Mouse (Mus musculus): Measurements from ENCODE around the gene Tgfbr3. TPM values are rescaled to one million over a fixed set of nuclear protein-coding genes. Genes with fewer than 3 reads are reported as not detected.

Tgfbr3 gene
- polyA plus RNA-seq, 1 experiment from 2014 or later, result 38.2 TPM

GRCm38 (mm10) chr5:107144263-107144843 is 145.1 kb downstream of the Tgfbr3 start:
- no peak for ATAC-seq (replicated peaks; ENCODE audit: insufficient number of reproducible peaks, low FRiP score, low TSS enrichment)
- H3K4me3 ChIP-seq (ENCODE audit: low read depth, low read length), result no peak overlapping the region
- no peaks in the 10 kb centered on the region; the same call in 1 of the 2 replicates for H3K27me3 ChIP-seq (ENCODE audit: control insufficient read depth, insufficient read depth, low read length)
- H3K4me1 ChIP-seq (ENCODE audit: control insufficient read depth, insufficient read depth, low read length), result 0 out of 2 replicates have a peak, but pooled peaks cover 13% of the 10 kb centered on the region
- WGBS (ENCODE audit: insufficient replicate concordance), result 63% methylated on average over 9 of the region's 9 CpGs
- no peak overlapping the region for H3K4me2 ChIP-seq
- H3K36me3 ChIP-seq (ENCODE audit: control insufficient read depth, insufficient read depth, low read length), result no peaks in the 10 kb centered on the region; the same call in 1 of the 2 replicates
- H3K27ac ChIP-seq (ENCODE audit: low read depth, low read length), result no peak overlapping the region
- no peak overlapping the region for H3K9ac ChIP-seq (ENCODE audit: low read depth, low read length)
- H3K9me3 ChIP-seq (replicated peaks; ENCODE audit: control insufficient read depth, low read length), result no peaks in the 10 kb centered on the region

GRCm38 (mm10) chr5:107143406-107143805 is 146.0 kb downstream of the Tgfbr3 start:
- Histone ChIP-seq H3K9ac (ENCODE audit: low read depth, low read length) (no peak overlapping the region), H3K4me1 (ENCODE audit: control insufficient read depth, insufficient read depth, low read length) (0 out of 2 replicates have a peak, but pooled peaks cover 13% of the 10 kb centered on the region), H3K9me3 (replicated peaks; ENCODE audit: control insufficient read depth, low read length) (no peaks in the 10 kb centered on the region), H3K4me3 (ENCODE audit: low read depth, low read length) (no peak overlapping the region), H3K4me2 (no peak overlapping the region), H3K27ac (ENCODE audit: low read depth, low read length) (no peak overlapping the region), H3K36me3 (ENCODE audit: control insufficient read depth, insufficient read depth, low read length) (peaks cover 3% of the 10 kb centered on the region; the same call in 1 of the 2 replicates), H3K27me3 (ENCODE audit: control insufficient read depth, insufficient read depth, low read length) (no peaks in the 10 kb centered on the region; the same call in 1 of the 2 replicates)
- ATAC-seq (replicated peaks; ENCODE audit: insufficient number of reproducible peaks, low FRiP score, low TSS enrichment), result no peak
- 86% methylated on average over 5 of the region's 5 CpGs for WGBS (ENCODE audit: insufficient replicate concordance)

GRCm38 (mm10) chr5:107142791-107143190 is 146.6 kb downstream of the Tgfbr3 start:
- no peak for ATAC-seq (replicated peaks; ENCODE audit: insufficient number of reproducible peaks, low FRiP score, low TSS enrichment)
- 75% methylated on average over 5 of the region's 5 CpGs for WGBS (ENCODE audit: insufficient replicate concordance)
- Histone ChIP-seq H3K4me2 (no peak overlapping the region), H3K9me3 (replicated peaks; ENCODE audit: control insufficient read depth, low read length) (no peaks in the 10 kb centered on the region), H3K9ac (ENCODE audit: low read depth, low read length) (no peak overlapping the region), H3K4me1 (ENCODE audit: control insufficient read depth, insufficient read depth, low read length) (0 out of 2 replicates have a peak, but pooled peaks cover 13% of the 10 kb centered on the region), H3K36me3 (ENCODE audit: control insufficient read depth, insufficient read depth, low read length) (peaks cover 3% of the 10 kb centered on the region; the same call in 1 of the 2 replicates), H3K27ac (ENCODE audit: low read depth, low read length) (no peak overlapping the region), H3K27me3 (ENCODE audit: control insufficient read depth, insufficient read depth, low read length) (no peaks in the 10 kb centered on the region; the same call in 1 of the 2 replicates), H3K4me3 (ENCODE audit: low read depth, low read length) (no peak overlapping the region)

- WGBS (ENCODE audit: insufficient replicate concordance), result 71% methylated on average over 5 of the region's 5 CpGs
- Histone ChIP-seq H3K4me3 (ENCODE audit: low read depth, low read length) (no peak overlapping the region), H3K4me1 (ENCODE audit: control insufficient read depth, insufficient read depth, low read length) (0 out of 2 replicates have a peak, but pooled peaks cover 13% of the 10 kb centered on the region), H3K9me3 (replicated peaks; ENCODE audit: control insufficient read depth, low read length) (no peaks in the 10 kb centered on the region), H3K36me3 (ENCODE audit: control insufficient read depth, insufficient read depth, low read length) (peaks cover 10% of the 10 kb centered on the region), H3K27ac (ENCODE audit: low read depth, low read length) (no peak overlapping the region), H3K9ac (ENCODE audit: low read depth, low read length) (no peak overlapping the region), H3K27me3 (ENCODE audit: control insufficient read depth, insufficient read depth, low read length) (no peaks in the 10 kb centered on the region; the same call in 1 of the 2 replicates), H3K4me2 (no peak overlapping the region)
- ATAC-seq (replicated peaks; ENCODE audit: insufficient number of reproducible peaks, low FRiP score, low TSS enrichment), result no peak
Observed at GRCm38 (mm10) chr5:107141375-107141774, 148.1 kb downstream of the Tgfbr3 start.

- peaks cover 15% of the 10 kb centered on the region for H3K36me3 ChIP-seq (ENCODE audit: control insufficient read depth, insufficient read depth, low read length)
- H3K9ac ChIP-seq (ENCODE audit: low read depth, low read length), result no peak overlapping the region
- no peak overlapping the region for H3K27ac ChIP-seq (ENCODE audit: low read depth, low read length)
- H3K4me3 ChIP-seq (ENCODE audit: low read depth, low read length), result no peak overlapping the region
- no peak overlapping the region for H3K4me2 ChIP-seq
- no peaks in the 10 kb centered on the region for H3K9me3 ChIP-seq (replicated peaks; ENCODE audit: control insufficient read depth, low read length)
- WGBS (ENCODE audit: insufficient replicate concordance), result 85% methylated on average over 11 of the region's 11 CpGs
- no peaks in the 10 kb centered on the region; the same call in 1 of the 2 replicates for H3K27me3 ChIP-seq (ENCODE audit: control insufficient read depth, insufficient read depth, low read length)
- ATAC-seq (replicated peaks; ENCODE audit: insufficient number of reproducible peaks, low FRiP score, low TSS enrichment), result no peak
- H3K4me1 ChIP-seq (ENCODE audit: control insufficient read depth, insufficient read depth, low read length), result 0 out of 2 replicates have a peak, but pooled peaks cover 6% of the 10 kb centered on the region
Observed at GRCm38 (mm10) chr5:107139800-107140651, 149.4 kb downstream of the Tgfbr3 start.

GRCm38 (mm10) chr5:107133336-107133735 is 156.1 kb downstream of the Tgfbr3 start:
- H3K27me3 ChIP-seq (ENCODE audit: control insufficient read depth, insufficient read depth, low read length), result no peaks in the 10 kb centered on the region
- H3K9me3 ChIP-seq (replicated peaks; ENCODE audit: control insufficient read depth, low read length), result no peaks in the 10 kb centered on the region
- H3K36me3 ChIP-seq (ENCODE audit: control insufficient read depth, insufficient read depth, low read length), result peaks cover 16% of the 10 kb centered on the region
- no peak for ATAC-seq (replicated peaks; ENCODE audit: insufficient number of reproducible peaks, low FRiP score, low TSS enrichment)
- no peak overlapping the region for H3K4me3 ChIP-seq (ENCODE audit: low read depth, low read length)
- 75% methylated on average over 2 of the region's 2 CpGs for WGBS (ENCODE audit: insufficient replicate concordance)
- peaks cover 34% of the 10 kb centered on the region for H3K4me1 ChIP-seq (ENCODE audit: control insufficient read depth, insufficient read depth, low read length)
- no peak overlapping the region for H3K4me2 ChIP-seq
- H3K27ac ChIP-seq (ENCODE audit: low read depth, low read length), result no peak overlapping the region
- no peak overlapping the region for H3K9ac ChIP-seq (ENCODE audit: low read depth, low read length)

GRCm38 (mm10) chr5:107132231-107132630 is 157.2 kb downstream of the Tgfbr3 start:
- H3K27ac ChIP-seq (ENCODE audit: low read depth, low read length), result 0 out of 2 replicates have a peak overlapping the region, but pooled peaks have one; percentile 22
- no peak for ATAC-seq (replicated peaks; ENCODE audit: insufficient number of reproducible peaks, low FRiP score, low TSS enrichment)
- no peak overlapping the region for H3K4me2 ChIP-seq
- H3K4me1 ChIP-seq (ENCODE audit: control insufficient read depth, insufficient read depth, low read length), result peaks cover 34% of the 10 kb centered on the region
- 59% methylated on average over 8 of the region's 8 CpGs for WGBS (ENCODE audit: insufficient replicate concordance)
- no peak overlapping the region for H3K4me3 ChIP-seq (ENCODE audit: low read depth, low read length)
- H3K9ac ChIP-seq (ENCODE audit: low read depth, low read length), result no peak overlapping the region
- no peaks in the 10 kb centered on the region for H3K27me3 ChIP-seq (ENCODE audit: control insufficient read depth, insufficient read depth, low read length)
- no peaks in the 10 kb centered on the region for H3K9me3 ChIP-seq (replicated peaks; ENCODE audit: control insufficient read depth, low read length)
- peaks cover 13% of the 10 kb centered on the region for H3K36me3 ChIP-seq (ENCODE audit: control insufficient read depth, insufficient read depth, low read length)

- no peak overlapping the region for H3K4me3 ChIP-seq (ENCODE audit: low read depth, low read length)
- WGBS (ENCODE audit: insufficient replicate concordance), result 18% methylated on average over 5 of the region's 5 CpGs
- ATAC-seq (replicated peaks; ENCODE audit: insufficient number of reproducible peaks, low FRiP score, low TSS enrichment), result peak; percentile 71
- H3K4me2 ChIP-seq, result no peak overlapping the region; the same call in 1 of the 2 replicates
- peak overlapping the region; percentile 73 for H3K27ac ChIP-seq (ENCODE audit: low read depth, low read length)
- no peaks in the 10 kb centered on the region for H3K9me3 ChIP-seq (replicated peaks; ENCODE audit: control insufficient read depth, low read length)
- peaks cover 39% of the 10 kb centered on the region for H3K4me1 ChIP-seq (ENCODE audit: control insufficient read depth, insufficient read depth, low read length)
- H3K36me3 ChIP-seq (ENCODE audit: control insufficient read depth, insufficient read depth, low read length), result peaks cover 4% of the 10 kb centered on the region; the same call in 1 of the 2 replicates
- no peak overlapping the region for H3K9ac ChIP-seq (ENCODE audit: low read depth, low read length)
- no peaks in the 10 kb centered on the region for H3K27me3 ChIP-seq (ENCODE audit: control insufficient read depth, insufficient read depth, low read length)
Observed at GRCm38 (mm10) chr5:107129304-107129703, 160.1 kb downstream of the Tgfbr3 start.

Measured in heart, embryonic 11.5 days (tissue).